Mouse (Mus musculus) heart, embryonic 16.5 days (tissue): ENCODE data around the gene Ldlr. TPM values are rescaled to one million over a fixed set of nuclear protein-coding genes. Genes with fewer than 3 reads are reported as not detected.
A peak's percentile ranks its signal among the peaks of the same experiment; 100 is the strongest.

Experiments
- ATAC-seq: fragments of 200-750 bp; cut with Nextera tagmentation; replicated peaks from 2 replicates; pipeline ENCODE4 v1.8.0; 2017; ENCODE audit warnings: moderate number of reproducible peaks; ENCODE audit not compliant: insufficient read depth, low FRiP score; ENCODE audit errors: extremely low read depth
- H3K27ac ChIP-seq: fragments of 300-500 bp; sonication (generic); 2 replicates; pipeline ENCODE4 v1.5.1; 2014; ENCODE audit warnings: mild to moderate bottlenecking, low read length, control low read depth, moderate library complexity
- H3K27me3 ChIP-seq: fragments of 300-500 bp; sonication (generic); 2 replicates; pipeline ENCODE4 v1.6.1; 2014; ENCODE audit warnings: low read length, mixed read lengths; ENCODE audit not compliant: control insufficient read depth, insufficient read depth
- H3K36me3 ChIP-seq: fragments of 300-500 bp; sonication (generic); 2 replicates; pipeline ENCODE4 v1.6.1; 2014; ENCODE audit not compliant: control insufficient read depth, insufficient read depth
- H3K4me1 ChIP-seq: fragments of 300-500 bp; sonication (generic); 2 replicates; pipeline ENCODE4 v1.6.1; 2014; ENCODE audit warnings: low read length, mixed read lengths; ENCODE audit not compliant: control insufficient read depth, insufficient read depth
- H3K4me2 ChIP-seq: fragments of 300-500 bp; sonication (generic); 2 replicates; pipeline ENCODE4 v1.6.1; 2014; ENCODE audit warnings: low read depth, mild to moderate bottlenecking, control low read depth, low read length
- H3K4me3 ChIP-seq: fragments of 300-500 bp; sonication (generic); 2 replicates; pipeline ENCODE4 v1.5.1; 2014; ENCODE audit warnings: mild to moderate bottlenecking, control low read depth, low read length
- H3K9ac ChIP-seq: fragments of 300-500 bp; sonication (generic); 2 replicates; pipeline ENCODE4 v1.6.1; 2014; ENCODE audit warnings: low read length, control low read depth
- H3K9me3 ChIP-seq: fragments of 300-500 bp; sonication (generic); replicated peaks from 2 replicates; pipeline ENCODE4 v1.6.1; 2016; ENCODE audit warnings: low read length; ENCODE audit not compliant: control insufficient read depth
- WGBS: fragments of 180-500 bp; shearing (Covaris S2); extraction: QIAGEN DNeasy Blood & Tissue Kit; methylation state at CpG from one replicate; pipeline ENCODE4 v1.1.7; 2014; 5-methylcytosine and 5-hydroxymethylcytosine counted together
- polyA plus RNA-seq: library from polyadenylated mRNA; unstranded; fragments of >200 nt; fragmentation: Nextera tagmentation; extraction: Ambion mirVana; gene quantifications from 2 replicates; pipeline ENCODE4 v1.2.1, GENCODE M21; 2015

Gene Ldlr
- polyA plus RNA-seq = 17.7 and 19.1 TPM in 2 replicates

GRCm38 (mm10) chr9:21723377-21724146, at the start of gene Ldlr:
Ldlr (plus strand) TSS chr9:21723483.
- Histone ChIP-seq H3K4me3 (peak within 1 kb of the TSS; percentile 63), H3K4me2 (peak within 1 kb of the TSS; percentile 79), H3K9me3 (no peaks in the 10 kb centered on the region), H3K4me1 (peaks cover 29% of the 10 kb centered on the region), H3K27me3 (no peaks in the 10 kb centered on the region), H3K27ac (peak within 1 kb of the TSS; percentile 86), H3K9ac (peak within 1 kb of the TSS; percentile 68), H3K36me3 (0 out of 2 replicates have a peak, but pooled peaks cover 2% of the 10 kb centered on the region)
- ATAC-seq = peak; percentile 84
- WGBS = under 1% methylated on average over 47 of the region's 47 CpGs

GRCm38 (mm10) chr9:21677706-21678105, 45.6 kb upstream of the Ldlr start:
- H3K9ac ChIP-seq = no peak overlapping the region
- no peaks in the 10 kb centered on the region for H3K4me1 ChIP-seq
- H3K9me3 ChIP-seq = no peaks in the 10 kb centered on the region
- H3K4me3 ChIP-seq = no peak overlapping the region
- no peak for ATAC-seq
- peaks cover 72% of the 10 kb centered on the region for H3K36me3 ChIP-seq
- WGBS = 91% methylated on average over 17 of the region's 17 CpGs
- no peak overlapping the region for H3K27ac ChIP-seq
- no peak overlapping the region for H3K4me2 ChIP-seq
- H3K27me3 ChIP-seq = no peaks in the 10 kb centered on the region

GRCm38 (mm10) chr9:21680448-21680847, 42.8 kb upstream of the Ldlr start:
- H3K9me3 ChIP-seq = no peaks in the 10 kb centered on the region
- H3K4me3 ChIP-seq = no peak overlapping the region
- no peak overlapping the region for H3K27ac ChIP-seq
- H3K4me2 ChIP-seq = no peak overlapping the region
- ATAC-seq = no peak
- H3K36me3 ChIP-seq = peaks cover 72% of the 10 kb centered on the region
- WGBS = 86% methylated on average over 4 of the region's 4 CpGs
- no peaks in the 10 kb centered on the region for H3K27me3 ChIP-seq
- H3K9ac ChIP-seq = no peak overlapping the region
- H3K4me1 ChIP-seq = no peaks in the 10 kb centered on the region

GRCm38 (mm10) chr9:21682827-21683226, 40.5 kb upstream of the Ldlr start:
- Histone ChIP-seq H3K36me3 (peaks cover 68% of the 10 kb centered on the region), H3K27ac (no peak overlapping the region), H3K9ac (no peak overlapping the region), H3K27me3 (no peaks in the 10 kb centered on the region), H3K4me3 (no peak overlapping the region), H3K9me3 (no peaks in the 10 kb centered on the region), H3K4me1 (no peaks in the 10 kb centered on the region), H3K4me2 (no peak overlapping the region)
- ATAC-seq = no peak
- 80% methylated on average over 4 of the region's 4 CpGs for WGBS

- ATAC-seq = no peak
Observed at GRCm38 (mm10) chr9:21683897-21684296, 39.4 kb upstream of the Ldlr start.

GRCm38 (mm10) chr9:21688554-21688953, 34.7 kb upstream of the Ldlr start:
- H3K4me1 ChIP-seq = peaks cover 3% of the 10 kb centered on the region
- no peak overlapping the region for H3K9ac ChIP-seq
- no peak; the same call in 1 of the 2 replicates for ATAC-seq
- 44% methylated on average over 7 of the region's 7 CpGs for WGBS
- H3K27ac ChIP-seq = no peak overlapping the region
- H3K27me3 ChIP-seq = no peaks in the 10 kb centered on the region
- H3K4me3 ChIP-seq = no peak overlapping the region
- H3K4me2 ChIP-seq = no peak overlapping the region
- no peaks in the 10 kb centered on the region for H3K9me3 ChIP-seq
- peaks cover 45% of the 10 kb centered on the region for H3K36me3 ChIP-seq

More at GRCm38 (mm10) chr9:21683897-21684296, 39.4 kb upstream of the Ldlr start:
- WGBS = 69% methylated on average over 3 of the region's 3 CpGs
- H3K4me2 ChIP-seq = no peak overlapping the region
- H3K9me3 ChIP-seq = no peaks in the 10 kb centered on the region
- H3K27ac ChIP-seq = no peak overlapping the region
- H3K4me3 ChIP-seq = no peak overlapping the region
- H3K9ac ChIP-seq = no peak overlapping the region
- peaks cover 57% of the 10 kb centered on the region for H3K36me3 ChIP-seq
- H3K27me3 ChIP-seq = no peaks in the 10 kb centered on the region
- peaks cover 3% of the 10 kb centered on the region for H3K4me1 ChIP-seq

GRCm38 (mm10) chr9:21690031-21690430, 33.3 kb upstream of the Ldlr start:
- H3K4me1 ChIP-seq = peaks cover 3% of the 10 kb centered on the region
- H3K36me3 ChIP-seq = peaks cover 40% of the 10 kb centered on the region
- ATAC-seq = no peak
- H3K27me3 ChIP-seq = no peaks in the 10 kb centered on the region
- H3K9ac ChIP-seq = no peak overlapping the region
- WGBS = 79% methylated on average over 3 of the region's 3 CpGs
- no peak overlapping the region for H3K4me3 ChIP-seq
- H3K27ac ChIP-seq = no peak overlapping the region
- no peaks in the 10 kb centered on the region for H3K9me3 ChIP-seq
- no peak overlapping the region for H3K4me2 ChIP-seq

- Histone ChIP-seq H3K9me3 (no peaks in the 10 kb centered on the region), H3K27ac (no peak overlapping the region), H3K36me3 (peaks cover 22% of the 10 kb centered on the region), H3K27me3 (no peaks in the 10 kb centered on the region), H3K4me2 (no peak overlapping the region), H3K9ac (no peak overlapping the region), H3K4me1 (peaks cover 3% of the 10 kb centered on the region), H3K4me3 (no peak overlapping the region)
- 30% methylated on average over 2 of the region's 2 CpGs for WGBS
- ATAC-seq = no peak; the same call in 1 of the 2 replicates
Observed at GRCm38 (mm10) chr9:21691862-21692261, 31.4 kb upstream of the Ldlr start.

GRCm38 (mm10) chr9:21692491-21692890, 30.8 kb upstream of the Ldlr start:
- WGBS = 95% methylated on average over 4 of the region's 4 CpGs
- Histone ChIP-seq H3K27ac (no peak overlapping the region), H3K9ac (no peak overlapping the region), H3K36me3 (peaks cover 18% of the 10 kb centered on the region), H3K27me3 (no peaks in the 10 kb centered on the region), H3K9me3 (no peaks in the 10 kb centered on the region), H3K4me3 (no peak overlapping the region), H3K4me2 (no peak overlapping the region), H3K4me1 (peaks cover 3% of the 10 kb centered on the region)
- no peak for ATAC-seq
